ENCODE assay signal across 8 mouse cellular contexts in the genomic region with DNA sequence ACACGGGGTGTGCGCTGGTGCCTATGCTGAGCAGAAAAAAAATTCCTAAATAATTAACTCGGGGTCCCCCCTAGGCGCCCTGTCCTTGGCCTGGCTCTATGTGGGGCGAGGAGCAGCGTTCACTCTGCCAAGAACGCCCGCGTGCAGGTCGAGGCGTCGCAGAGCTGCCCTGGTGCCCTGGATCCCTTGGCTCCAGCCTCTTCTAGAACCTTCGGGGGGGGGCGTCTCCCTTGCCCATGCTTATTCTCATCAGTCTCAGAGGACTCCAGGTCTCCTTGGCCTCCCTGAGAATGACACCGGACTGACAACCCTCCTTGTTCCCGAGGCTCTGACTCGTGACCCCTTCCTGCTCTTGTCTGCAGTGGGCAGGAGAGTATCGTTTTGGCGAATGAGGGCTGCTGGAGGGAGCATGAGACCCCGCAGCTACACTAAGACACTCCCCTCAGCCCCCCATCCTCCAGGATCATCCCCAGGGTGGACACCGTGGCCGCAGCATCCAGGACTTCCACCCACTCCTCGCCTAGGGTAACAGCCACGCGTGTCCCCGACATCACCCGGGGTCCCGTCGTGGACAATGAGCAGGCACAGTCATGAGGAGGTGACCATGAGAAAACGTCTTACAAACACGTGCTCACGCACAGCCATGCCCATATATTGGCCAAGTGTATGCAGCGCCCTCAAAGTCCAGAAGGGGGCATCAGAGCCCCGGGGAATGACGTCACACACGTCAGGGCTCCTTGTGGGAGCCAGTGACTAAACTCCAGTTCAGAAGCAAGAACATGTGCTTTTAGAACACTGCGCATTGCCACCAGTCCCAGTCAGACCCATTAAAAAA. TPM values are rescaled to one million over a fixed set of nuclear protein-coding genes. Genes with fewer than 3 reads are reported as not detected.
DNase-seq lines count a peak whose midpoint lies in the region; ATAC-seq and TF ChIP-seq lines count a peak whose summit lies in the region.

No protein-coding gene starts in this region.

- no peaks in the 10 kb centered on the region for H3K79me2 ChIP-seq in heart, adult 2 months (replicated peaks; ENCODE audit: control insufficient read depth, insufficient read depth, low read length)

- peaks cover 18% of the 10 kb centered on the region for H3K27me3 ChIP-seq in embryonic facial prominence, embryonic 12.5 days
- H3K27me3 ChIP-seq in heart, adult 2 months (ENCODE audit: control insufficient read depth, insufficient read depth, low read length): no peaks in the 10 kb centered on the region
- H3K27me3 ChIP-seq in limb, embryonic 12.5 days: peaks cover 46% of the 10 kb centered on the region
- no peaks in the 10 kb centered on the region; the same call in 1 of the 2 replicates for H3K27me3 ChIP-seq in midbrain, embryonic 15.5 days (replicated peaks)

- H3K36me3 ChIP-seq in embryonic facial prominence, embryonic 12.5 days: no peaks in the 10 kb centered on the region
- H3K36me3 ChIP-seq in heart, adult 2 months (ENCODE audit: control insufficient read depth, insufficient read depth, low read length): no peaks in the 10 kb centered on the region
- no peaks in the 10 kb centered on the region for H3K36me3 ChIP-seq in limb, embryonic 12.5 days
- no peaks in the 10 kb centered on the region for H3K36me3 ChIP-seq in midbrain, embryonic 15.5 days (replicated peaks)

- H3K9me3 ChIP-seq in embryonic facial prominence, embryonic 12.5 days: no peaks in the 10 kb centered on the region
- H3K9me3 ChIP-seq in limb, embryonic 12.5 days: no peaks in the 10 kb centered on the region
- no peaks in the 10 kb centered on the region for H3K9me3 ChIP-seq in midbrain, embryonic 15.5 days

- 0 out of 2 replicates have a peak, but pooled peaks have one; percentile 21 for TF ChIP-seq EP300 in heart, adult 2 months (IDR thresholded peaks at IDR 0.05; ENCODE audit: insufficient read depth, low read depth, low read length)

- peak; percentile 91 for DNase-seq in 3T3-L1 (ENCODE audit: low read depth, low spot score)
- peak; percentile 86 for DNase-seq in adrenal gland, postnatal 25 days
- peak; percentile 81 to 88 for DNase-seq in heart, adult 2 months
- peak; percentile 74 to 90 for DNase-seq in kidney, adult 8-10 months
- DNase-seq in spleen, adult 18-20 months: peak; percentile 72 to 84

- TF ChIP-seq POLR2A in heart, adult 2 months (IDR thresholded peaks at IDR 0.05; ENCODE audit: insufficient read depth, low read depth, low read length): no peak

- intact Hi-C loops in heart, adult 2 months (cut with DNase I): loop anchor here (2.0 to 5.0 kb wide), 5 partner anchors 43 to 252 kb away; no protein-coding TSS in a partner anchor

- 33% methylated on average over 37 of the region's 37 CpGs for WGBS in embryonic facial prominence, embryonic 12.5 days
- WGBS in heart, adult 2 months: 22% methylated on average over 37 of the region's 37 CpGs
- WGBS in limb, embryonic 12.5 days: 33% methylated on average over 37 of the region's 37 CpGs
- WGBS in midbrain, embryonic 15.5 days: 32% methylated on average over 37 of the region's 37 CpGs

- TF ChIP-seq CTCF in heart, adult 2 months (IDR thresholded peaks at IDR 0.05): peak; percentile 94

- no peak overlapping the region for H3K4me3 ChIP-seq in embryonic facial prominence, embryonic 12.5 days
- H3K4me3 ChIP-seq in heart, adult 2 months: no peak overlapping the region
- 0 out of 2 replicates have a peak overlapping the region, but pooled peaks have one; percentile 6 for H3K4me3 ChIP-seq in limb, embryonic 12.5 days (replicated peaks)
- no peak overlapping the region for H3K4me3 ChIP-seq in midbrain, embryonic 15.5 days

- H3K27ac ChIP-seq in embryonic facial prominence, embryonic 12.5 days: no peak overlapping the region
- no peak overlapping the region for H3K27ac ChIP-seq in heart, adult 2 months
- no peak overlapping the region for H3K27ac ChIP-seq in limb, embryonic 12.5 days
- no peak overlapping the region for H3K27ac ChIP-seq in midbrain, embryonic 15.5 days

- H3K9ac ChIP-seq in embryonic facial prominence, embryonic 12.5 days: no peak overlapping the region
- H3K9ac ChIP-seq in heart, adult 2 months (ENCODE audit: low read depth, low read length): no peak overlapping the region
- H3K9ac ChIP-seq in limb, embryonic 12.5 days (replicated peaks): no peak overlapping the region
- H3K9ac ChIP-seq in midbrain, embryonic 15.5 days: no peak overlapping the region

- peak overlapping the region; percentile 26 for H3K4me2 ChIP-seq in embryonic facial prominence, embryonic 12.5 days (replicated peaks)
- H3K4me2 ChIP-seq in limb, embryonic 12.5 days: peak overlapping the region; percentile 20
- H3K4me2 ChIP-seq in midbrain, embryonic 15.5 days: peak overlapping the region; percentile 41

- peaks cover 10% of the 10 kb centered on the region; the same call in 1 of the 2 replicates for H3K4me1 ChIP-seq in embryonic facial prominence, embryonic 12.5 days
- no peaks in the 10 kb centered on the region for H3K4me1 ChIP-seq in heart, adult 2 months (ENCODE audit: control insufficient read depth, insufficient read depth, low read length)
- H3K4me1 ChIP-seq in limb, embryonic 12.5 days (replicated peaks): 0 out of 2 replicates have a peak, but pooled peaks cover 4% of the 10 kb centered on the region
- peaks cover 26% of the 10 kb centered on the region for H3K4me1 ChIP-seq in midbrain, embryonic 15.5 days

- 0 out of 2 replicates have a peak, but pooled peaks have one; percentile 24 for ATAC-seq in embryonic facial prominence, embryonic 12.5 days (ENCODE audit: insufficient number of reproducible peaks, insufficient read depth, low FRiP score, low TSS enrichment)
- ATAC-seq in limb, embryonic 12.5 days (ENCODE audit: insufficient number of reproducible peaks, insufficient read depth, low FRiP score, low TSS enrichment, low read depth): peak; percentile 54
- ATAC-seq in midbrain, embryonic 15.5 days (replicated peaks): peak; percentile 67

RNA-seq across cellular contexts. Expression of a gene that starts 15.2 kb away (rescaled TPM):
- 4.5 and 7.8 TPM in 2 replicates for total RNA-seq in adrenal gland, postnatal 25 days (2021)
- 11.0 and 11.4 TPM in 2 replicates for polyA plus RNA-seq in embryonic facial prominence, embryonic 12.5 days (2016; fragmentation: Nextera tagmentation; extraction: Ambion mirVana)
- total RNA-seq in heart, adult 2 months (2021): under 1 TPM; 0.50 to 0.63 TPM
- polyA plus RNA-seq in heart, adult 2 months (2012; rRNA removed): 0.68 and 1.1 TPM in 2 replicates
- 6.2 and 6.4 TPM in 2 replicates for polyA plus RNA-seq in limb, embryonic 12.5 days (2016; fragmentation: Nextera tagmentation; extraction: Ambion mirVana)
- 19.0 and 21.2 TPM in 2 replicates for polyA plus RNA-seq in midbrain, embryonic 15.5 days (2015; fragmentation: Nextera tagmentation; extraction: Ambion mirVana)

RNA-seq across cellular contexts. Expression of a gene that starts 25.9 kb away (rescaled TPM):
- total RNA-seq in adrenal gland, postnatal 25 days (2021): 1.9 and 2.9 TPM in 2 replicates
- polyA plus RNA-seq in embryonic facial prominence, embryonic 12.5 days (2016; fragmentation: Nextera tagmentation; extraction: Ambion mirVana): 1.9 and 2.1 TPM in 2 replicates
- not detected for total RNA-seq in heart, adult 2 months (2021)
- polyA plus RNA-seq in heart, adult 2 months (2012; rRNA removed): 0.04 and 0.06 TPM in 2 replicates
- polyA plus RNA-seq in limb, embryonic 12.5 days (2016; fragmentation: Nextera tagmentation; extraction: Ambion mirVana): 0.33 TPM in 1 of 2 replicates, not detected in the other
- 77.5 and 79.2 TPM in 2 replicates for polyA plus RNA-seq in midbrain, embryonic 15.5 days (2015; fragmentation: Nextera tagmentation; extraction: Ambion mirVana)

RNA-seq across cellular contexts. Expression of a gene that starts 37.6 kb away (rescaled TPM):
- total RNA-seq in adrenal gland, postnatal 25 days (2021): 45.1 and 80.7 TPM in 2 replicates
- polyA plus RNA-seq in embryonic facial prominence, embryonic 12.5 days (2016; fragmentation: Nextera tagmentation; extraction: Ambion mirVana): 21.8 and 21.9 TPM in 2 replicates
- 10 to 100 TPM; 13.9 to 14.4 TPM for total RNA-seq in heart, adult 2 months (2021)
- 20.5 and 21.9 TPM in 2 replicates for polyA plus RNA-seq in heart, adult 2 months (2012; rRNA removed)
- 17.0 and 17.6 TPM in 2 replicates for polyA plus RNA-seq in limb, embryonic 12.5 days (2016; fragmentation: Nextera tagmentation; extraction: Ambion mirVana)
- 57.2 and 58.0 TPM in 2 replicates for polyA plus RNA-seq in midbrain, embryonic 15.5 days (2015; fragmentation: Nextera tagmentation; extraction: Ambion mirVana)

Comparison
In these comparisons a context has a peak if more than half of its experiments do, and no peak if none do; other contexts are left out.
1. RNA of a gene that starts 25.9 kb away (polyA plus RNA-seq): 77.5 to 79.2 TPM in midbrain, embryonic 15.5 days; 1.9 to 2.1 TPM in embryonic facial prominence, embryonic 12.5 days, 0.33 TPM in limb, embryonic 12.5 days and 0.04 to 0.06 TPM in heart, adult 2 months; every median in the first group is over 10 times any median in the second.
2. Peak in every context shown above with its lines, with median percentiles within 50 percentile points of each other: DNase-seq, ATAC-seq and H3K4me2 ChIP-seq.